Mouse (Mus musculus) cerebellum, adult 8-10 months (tissue): ENCODE results near the gene Fam210b.

Experiments used
- DNase-seq: peaks from one replicate; pipeline ENCODE4 v3.0.0; 2022

The Fam210b gene

DNA sequence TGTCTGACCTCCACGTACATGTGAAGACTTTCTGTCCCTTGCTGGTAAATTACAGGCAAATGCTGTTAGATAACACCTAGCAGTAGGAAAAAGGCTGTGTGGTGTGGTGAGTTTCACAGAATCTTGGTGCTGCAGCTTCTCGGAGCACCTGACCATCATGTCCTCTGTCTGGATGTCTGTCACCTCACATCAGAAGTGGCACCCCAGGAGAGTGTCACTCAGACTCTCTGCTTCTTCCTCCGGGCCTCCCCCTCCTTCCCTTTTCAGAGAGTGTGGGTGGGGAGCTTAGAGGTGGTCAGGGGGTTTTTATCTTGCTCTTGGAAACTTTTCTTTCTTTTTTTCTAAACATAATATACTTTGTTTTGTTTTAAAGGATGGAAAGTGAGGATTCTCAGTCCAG is 59.6 kb downstream of the Fam210b start:
- no peak for DNase-seq
